Mouse (Mus musculus) megakaryocyte, embryonic 14.5 days (primary cell): ENCODE data around the gene Krt23.

Experiments
- FLI1 ChIP-seq: IDR thresholded peaks from 2 replicates; pipeline ENCODE4 v1.6.1; 2012; ENCODE audit warnings: low read length, inconsistent platforms, mixed read lengths
- GATA1 ChIP-seq: IDR thresholded peaks from 3 replicates; pipeline ENCODE4 v1.6.1; 2012; ENCODE audit warnings: mixed read lengths, low read length, inconsistent platforms, borderline replicate concordance

DNA sequence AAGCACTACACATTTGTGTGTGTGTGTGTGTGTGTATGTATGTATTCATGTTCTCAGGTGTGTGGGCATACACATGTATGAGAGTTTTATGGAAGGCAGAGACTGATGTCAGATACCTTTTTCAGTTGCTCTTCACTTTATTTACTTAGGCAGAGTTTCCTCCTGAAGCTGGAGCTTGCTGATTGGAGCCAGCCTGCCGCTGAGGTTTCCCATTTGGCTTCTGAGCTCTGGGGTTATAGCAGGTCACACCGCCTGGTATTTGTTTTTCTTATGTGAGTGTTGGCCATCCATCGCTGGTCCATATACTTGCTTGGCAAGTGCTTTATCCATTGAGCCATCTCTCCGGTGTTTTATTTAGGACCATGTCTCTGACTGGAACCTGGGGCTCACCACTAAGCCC, 23.7 kb downstream of the Krt23 start:
- no peak for TF ChIP-seq GATA1
- TF ChIP-seq FLI1: no peak
